Mouse (Mus musculus): Measurements from ENCODE around the gene Klra3. TPM values are rescaled to one million over a fixed set of nuclear protein-coding genes. Genes with fewer than 3 reads are reported as not detected.
"Not testable (repeated sequence)": the region's sequence is repeated elsewhere in the genome, so short reads cannot be mapped to it uniquely, and the experiment has no call there.

Klra3 gene
- not detected in 2 replicates for polyA plus RNA-seq (2014; fragmentation: Nextera tagmentation; extraction: Ambion mirVana)

GRCm38 (mm10) chr6:130337411-130337810 is at the start of gene Klra3:
TSS of gene Klra3 (minus strand) at chr6:130337574.
- Histone ChIP-seq H3K27me3 (ENCODE audit: control insufficient read depth, insufficient read depth, low read length) (no peaks in the 10 kb centered on the region), H3K4me3 (ENCODE audit: low read depth, low read length) (no peak within 1 kb of the TSS), H3K9me3 (ENCODE audit: control insufficient read depth, low read length) (no peaks in the 10 kb centered on the region), H3K27ac (ENCODE audit: low read depth, low read length) (no peak within 1 kb of the TSS), H3K4me1 (replicated peaks; ENCODE audit: control insufficient read depth, insufficient read depth, low read length) (no peaks in the 10 kb centered on the region), H3K4me2 (replicated peaks; ENCODE audit: low read depth, low read length) (no peak within 1 kb of the TSS), H3K9ac (ENCODE audit: low read depth, low read length) (no peak within 1 kb of the TSS), H3K36me3 (ENCODE audit: control insufficient read depth, insufficient read depth, low read length) (no peaks in the 10 kb centered on the region)
- ATAC-seq (ENCODE audit: low FRiP score) (no peak), DNase-seq (ENCODE audit: low spot score) (no peak)
- WGBS = 92% methylated on average over 8 of the region's 8 CpGs

- H3K4me2 ChIP-seq (replicated peaks; ENCODE audit: low read depth, low read length) = no peak within 1 kb of the TSS
- no peaks in the 10 kb centered on the region for H3K4me1 ChIP-seq (replicated peaks; ENCODE audit: control insufficient read depth, insufficient read depth, low read length)
- no peak within 1 kb of the TSS for H3K27ac ChIP-seq (ENCODE audit: low read depth, low read length)
- no peak within 1 kb of the TSS for H3K9ac ChIP-seq (ENCODE audit: low read depth, low read length)
- H3K4me3 ChIP-seq (ENCODE audit: low read depth, low read length) = no peak within 1 kb of the TSS
- ATAC-seq (ENCODE audit: low FRiP score) (no peak), DNase-seq (ENCODE audit: low spot score) (no peak)
- no peaks in the 10 kb centered on the region for H3K9me3 ChIP-seq (ENCODE audit: control insufficient read depth, low read length)
- H3K27me3 ChIP-seq (ENCODE audit: control insufficient read depth, insufficient read depth, low read length) = no peaks in the 10 kb centered on the region
- no peaks in the 10 kb centered on the region for H3K36me3 ChIP-seq (ENCODE audit: control insufficient read depth, insufficient read depth, low read length)
- 87% methylated on average over 2 of the region's 2 CpGs for WGBS
Observed at GRCm38 (mm10) chr6:130386750-130387149, 49.4 kb upstream of the Klra3 start, which contains the start of gene Klra1. TSS of gene Klra1 (minus strand) at chr6:130386874.

DNA sequence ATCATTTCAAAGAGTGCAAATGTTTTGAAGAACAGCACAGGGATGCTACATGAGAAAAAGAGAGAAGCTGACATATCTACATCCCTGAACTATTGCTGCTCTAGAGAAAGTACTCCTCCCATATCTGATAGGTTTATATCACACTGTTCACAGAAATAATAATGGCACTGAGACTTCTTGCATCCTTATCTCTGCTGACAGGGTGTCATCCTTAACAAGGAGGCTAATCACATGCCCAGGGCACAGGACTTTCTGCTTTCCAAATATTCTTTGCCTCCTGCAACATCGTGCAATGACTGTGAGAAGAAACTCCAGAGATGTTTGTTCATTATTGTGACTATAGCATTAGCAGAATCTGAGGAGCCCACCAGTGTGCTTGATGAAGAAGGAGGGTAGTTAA is 48.4 kb upstream of the Klra3 start:
- Histone ChIP-seq H3K27ac (ENCODE audit: low read depth, low read length) (no peak overlapping the region), H3K4me1 (replicated peaks; ENCODE audit: control insufficient read depth, insufficient read depth, low read length) (no peaks in the 10 kb centered on the region), H3K4me3 (ENCODE audit: low read depth, low read length) (no peak overlapping the region), H3K4me2 (replicated peaks; ENCODE audit: low read depth, low read length) (no peak overlapping the region), H3K9ac (ENCODE audit: low read depth, low read length) (no peak overlapping the region), H3K9me3 (ENCODE audit: control insufficient read depth, low read length) (no peaks in the 10 kb centered on the region), H3K36me3 (ENCODE audit: control insufficient read depth, insufficient read depth, low read length) (no peaks in the 10 kb centered on the region), H3K27me3 (ENCODE audit: control insufficient read depth, insufficient read depth, low read length) (no peaks in the 10 kb centered on the region)
- DNase-seq (ENCODE audit: low spot score) (no peak), ATAC-seq (ENCODE audit: low FRiP score) (no peak)
- 73% methylated on average over 1 of the region's 1 CpGs for WGBS

- Histone ChIP-seq H3K9me3 (ENCODE audit: control insufficient read depth, low read length) (no peaks in the 10 kb centered on the region), H3K4me2 (replicated peaks; ENCODE audit: low read depth, low read length) (no peak overlapping the region), H3K27ac (ENCODE audit: low read depth, low read length) (no peak overlapping the region), H3K36me3 (ENCODE audit: control insufficient read depth, insufficient read depth, low read length) (no peaks in the 10 kb centered on the region), H3K4me3 (ENCODE audit: low read depth, low read length) (no peak overlapping the region), H3K27me3 (ENCODE audit: control insufficient read depth, insufficient read depth, low read length) (no peaks in the 10 kb centered on the region), H3K4me1 (replicated peaks; ENCODE audit: control insufficient read depth, insufficient read depth, low read length) (no peaks in the 10 kb centered on the region), H3K9ac (ENCODE audit: low read depth, low read length) (no peak overlapping the region)
- ATAC-seq (ENCODE audit: low FRiP score) (no peak), DNase-seq (ENCODE audit: low spot score) (no peak)
- WGBS = 79% methylated on average over 4 of the region's 4 CpGs
Observed at GRCm38 (mm10) chr6:130382375-130382774, 45.0 kb upstream of the Klra3 start.

DNA sequence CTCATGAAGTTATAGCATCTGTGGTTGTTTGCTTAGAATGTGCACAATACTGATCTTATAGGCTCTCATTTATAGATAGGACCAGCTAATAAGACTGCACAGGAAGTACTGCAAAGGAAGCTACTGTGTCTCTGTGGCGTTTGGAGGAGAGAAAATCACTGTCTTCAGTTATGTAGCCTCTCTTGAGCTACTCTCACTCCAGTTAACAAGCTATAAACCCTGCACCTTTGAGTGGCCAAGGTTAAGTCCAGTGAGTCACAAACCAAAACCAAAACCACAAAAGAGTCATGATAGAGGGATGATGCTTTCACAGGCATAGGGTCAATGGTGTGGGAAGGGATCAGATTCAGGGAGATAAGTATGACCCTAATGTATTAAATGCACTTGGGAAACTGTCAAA is 8.0 kb upstream of the Klra3 start:
- not testable (repeated sequence) for H3K36me3 ChIP-seq (ENCODE audit: control insufficient read depth, insufficient read depth, low read length); H3K4me2 ChIP-seq (replicated peaks; ENCODE audit: low read depth, low read length); H3K9me3 ChIP-seq (ENCODE audit: control insufficient read depth, low read length); DNase-seq (ENCODE audit: low spot score); H3K4me1 ChIP-seq (replicated peaks; ENCODE audit: control insufficient read depth, insufficient read depth, low read length); H3K27ac ChIP-seq (ENCODE audit: low read depth, low read length); H3K9ac ChIP-seq (ENCODE audit: low read depth, low read length); ATAC-seq (ENCODE audit: low FRiP score); H3K4me3 ChIP-seq (ENCODE audit: low read depth, low read length); H3K27me3 ChIP-seq (ENCODE audit: control insufficient read depth, insufficient read depth, low read length)
- WGBS = 56% methylated on average over 1 of the region's 1 CpGs

DNA sequence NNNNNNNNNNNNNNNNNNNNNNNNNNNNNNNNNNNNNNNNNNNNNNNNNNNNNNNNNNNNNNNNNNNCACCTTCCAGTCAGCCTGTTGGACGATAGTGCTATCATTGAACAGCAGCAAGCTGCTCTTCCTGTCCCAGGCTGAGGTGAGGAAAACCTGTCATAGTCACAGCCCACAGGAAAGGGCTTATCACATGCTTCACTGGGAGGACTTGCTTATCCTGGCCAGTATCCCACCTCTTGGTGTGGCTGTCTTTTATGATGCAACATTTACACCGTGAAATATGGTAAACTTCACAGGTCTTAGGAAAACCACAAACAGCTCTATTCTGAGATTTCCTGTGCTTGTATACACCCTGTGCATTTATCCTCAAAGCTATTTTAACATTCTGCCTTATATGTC is 4.6 kb upstream of the Klra3 start:
- not testable (repeated sequence) for H3K27me3 ChIP-seq (ENCODE audit: control insufficient read depth, insufficient read depth, low read length); ATAC-seq (ENCODE audit: low FRiP score); H3K4me1 ChIP-seq (replicated peaks; ENCODE audit: control insufficient read depth, insufficient read depth, low read length); H3K4me2 ChIP-seq (replicated peaks; ENCODE audit: low read depth, low read length); H3K9ac ChIP-seq (ENCODE audit: low read depth, low read length); H3K4me3 ChIP-seq (ENCODE audit: low read depth, low read length); H3K36me3 ChIP-seq (ENCODE audit: control insufficient read depth, insufficient read depth, low read length); H3K9me3 ChIP-seq (ENCODE audit: control insufficient read depth, low read length); DNase-seq (ENCODE audit: low spot score); H3K27ac ChIP-seq (ENCODE audit: low read depth, low read length)
- 87% methylated on average over 2 of the region's 2 CpGs for WGBS

GRCm38 (mm10) chr6:130287984-130288649 is 49.3 kb downstream of the Klra3 start:
- no peak for ATAC-seq (ENCODE audit: low FRiP score)

GRCm38 (mm10) chr6:130281828-130282227 is 55.5 kb downstream of the Klra3 start, which contains the start of gene Klra10:
TSS of gene Klra10 (minus strand) at chr6:130281928.
- H3K36me3 ChIP-seq (ENCODE audit: control insufficient read depth, insufficient read depth, low read length); ATAC-seq (ENCODE audit: low FRiP score); H3K27ac ChIP-seq (ENCODE audit: low read depth, low read length); H3K4me3 ChIP-seq (ENCODE audit: low read depth, low read length); H3K27me3 ChIP-seq (ENCODE audit: control insufficient read depth, insufficient read depth, low read length); H3K4me1 ChIP-seq (replicated peaks; ENCODE audit: control insufficient read depth, insufficient read depth, low read length); DNase-seq (ENCODE audit: low spot score); H3K9me3 ChIP-seq (ENCODE audit: control insufficient read depth, low read length); H3K9ac ChIP-seq (ENCODE audit: low read depth, low read length); H3K4me2 ChIP-seq (replicated peaks; ENCODE audit: low read depth, low read length): not testable (repeated sequence)
- WGBS = 90% methylated on average over 1 of the region's 1 CpGs

More at GRCm38 (mm10) chr6:130287984-130288649, 49.3 kb downstream of the Klra3 start:
- Histone ChIP-seq H3K4me1 (replicated peaks; ENCODE audit: control insufficient read depth, insufficient read depth, low read length) (no peaks in the 10 kb centered on the region), H3K27ac (ENCODE audit: low read depth, low read length) (no peak overlapping the region), H3K9me3 (ENCODE audit: control insufficient read depth, low read length) (no peaks in the 10 kb centered on the region), H3K9ac (ENCODE audit: low read depth, low read length) (no peak overlapping the region), H3K27me3 (ENCODE audit: control insufficient read depth, insufficient read depth, low read length) (no peaks in the 10 kb centered on the region), H3K4me2 (replicated peaks; ENCODE audit: low read depth, low read length) (no peak overlapping the region), H3K36me3 (ENCODE audit: control insufficient read depth, insufficient read depth, low read length) (no peaks in the 10 kb centered on the region), H3K4me3 (ENCODE audit: low read depth, low read length) (no peak overlapping the region)
- DNase-seq (ENCODE audit: low spot score) = no peak

All from hindbrain, embryonic 11.5 days (tissue).